Mouse (Mus musculus) cortical plate, adult 2 months (tissue): Measurements from ENCODE around the gene Tspan1. TPM values are rescaled to one million over a fixed set of nuclear protein-coding genes. Genes with fewer than 3 reads are reported as not detected.

Experiments used
- H3K27ac ChIP-seq: fragments of 200-500 bp; 2 replicates; pipeline ENCODE4 v1.5.1; 2012; ENCODE audit warnings: low read length, control low read depth, inconsistent platforms; ENCODE audit not compliant: insufficient read depth
- H3K4me1 ChIP-seq: fragments of 200-500 bp; 2 replicates; pipeline ENCODE4 v1.6.1; 2011; ENCODE audit warnings: low read length; ENCODE audit not compliant: control insufficient read depth, insufficient read depth
- H3K4me3 ChIP-seq: fragments of 200-500 bp; 2 replicates; pipeline ENCODE4 v1.5.1; 2011; ENCODE audit warnings: mild to moderate bottlenecking, low read length, control low read depth; ENCODE audit not compliant: insufficient read depth
- CTCF ChIP-seq: fragments of 200-500 bp; IDR thresholded peaks from 2 replicates; pipeline ENCODE4 v1.5.1; 2011; ENCODE audit warnings: mild to moderate bottlenecking, control low read depth, low read length; ENCODE audit not compliant: insufficient read depth; ENCODE audit errors: extremely low read depth
- POLR2A ChIP-seq: fragments of 200-500 bp; IDR thresholded peaks from 2 replicates; pipeline ENCODE4 v1.6.1; 2011; ENCODE audit warnings: mild to moderate bottlenecking, low read length, control low read depth; ENCODE audit not compliant: insufficient read depth; ENCODE audit errors: extremely low read depth
- polyA plus RNA-seq: library from polyadenylated mRNA; depleted of rRNA; stranded (reverse); fragments of >200 nt; gene quantifications from 2 replicates; pipeline ENCODE4 v1.2.3, GENCODE M21; 2012; rRNA removed

The Tspan1 gene
- polyA plus RNA-seq, 1 experiment = 0.27 TPM

- H3K4me1 ChIP-seq = peaks cover 1% of the 10 kb centered on the region; the same call in 1 of the 2 replicates
- H3K27ac ChIP-seq = no peak overlapping the region
- TF ChIP-seq POLR2A (no peak), CTCF (no peak)
Observed at GRCm38 (mm10) chr4:116137421-116137996, 29.9 kb downstream of the Tspan1 start.

GRCm38 (mm10) chr4:116134990-116135389 lies 32.4 kb downstream of the Tspan1 start:
- peak; percentile 60; the same call in 1 of the 2 replicates for TF ChIP-seq CTCF
- no peak for TF ChIP-seq POLR2A
- H3K27ac ChIP-seq = no peak overlapping the region
- no peak overlapping the region for H3K4me3 ChIP-seq
- H3K4me1 ChIP-seq = no peaks in the 10 kb centered on the region

More at GRCm38 (mm10) chr4:116137421-116137996, 29.9 kb downstream of the Tspan1 start:
- H3K4me3 ChIP-seq = no peak overlapping the region

DNA sequence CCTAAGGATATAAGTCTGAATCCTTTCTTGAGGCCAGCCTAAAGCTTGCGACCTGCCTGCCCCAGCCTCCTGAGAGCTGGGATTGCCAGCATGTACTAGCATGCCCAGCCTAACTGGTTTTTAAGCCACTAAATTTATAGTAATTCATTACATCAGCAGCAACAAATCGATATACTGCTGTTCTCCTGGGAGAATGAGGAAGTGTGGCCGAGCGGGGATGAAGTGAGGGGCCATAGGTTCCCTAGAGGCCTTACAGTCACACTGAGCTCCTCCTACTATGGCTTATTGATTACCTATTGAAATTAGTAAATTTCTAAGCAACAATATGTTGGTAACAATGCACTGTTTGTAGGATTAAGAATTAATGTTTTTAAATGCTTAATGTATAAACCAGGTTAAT lies 34.3 kb downstream of the Tspan1 start:
- H3K4me3 ChIP-seq = no peak overlapping the region
- TF ChIP-seq POLR2A (no peak), CTCF (no peak)
- H3K4me1 ChIP-seq = no peaks in the 10 kb centered on the region
- H3K27ac ChIP-seq = no peak overlapping the region

- Histone ChIP-seq H3K27ac (no peak overlapping the region), H3K4me1 (no peaks in the 10 kb centered on the region), H3K4me3 (no peak overlapping the region)
- TF ChIP-seq POLR2A = no peak
- TF ChIP-seq CTCF = no peak
Observed at GRCm38 (mm10) chr4:116127956-116128355, 39.4 kb downstream of the Tspan1 start.

DNA sequence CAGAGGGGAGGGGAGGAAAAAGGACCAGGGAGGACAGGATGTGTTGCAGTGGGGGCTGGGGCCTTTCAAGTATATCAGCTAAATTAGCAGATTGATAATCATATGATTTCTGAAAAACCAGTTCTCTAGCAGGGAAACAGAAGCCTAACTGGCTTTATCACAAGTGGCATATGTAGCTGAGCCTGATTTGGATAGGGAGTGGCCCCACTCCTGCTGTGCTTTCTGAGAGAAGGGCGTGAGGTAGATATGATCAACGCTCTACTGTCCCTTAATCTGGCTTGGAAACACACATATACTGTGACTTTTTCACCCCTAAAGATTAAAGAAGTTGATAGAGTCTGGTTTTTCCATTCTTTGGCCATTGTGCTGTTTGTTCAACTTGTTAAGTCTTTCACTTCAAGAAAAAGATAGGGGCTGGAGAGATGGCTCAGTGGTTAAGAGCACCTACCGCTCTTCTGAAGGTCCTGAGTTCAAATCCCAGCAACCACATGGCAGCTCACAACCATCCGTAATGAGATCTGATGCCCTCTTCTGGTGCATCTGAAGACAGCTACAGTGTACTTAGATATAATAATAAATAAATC lies 41.5 kb downstream of the Tspan1 start:
- Histone ChIP-seq H3K4me1 (no peaks in the 10 kb centered on the region), H3K4me3 (no peak overlapping the region), H3K27ac (no peak overlapping the region)
- TF ChIP-seq CTCF (no peak), POLR2A (no peak)

- TF ChIP-seq CTCF (no peak), POLR2A (peak; percentile 68)
- no peaks in the 10 kb centered on the region for H3K4me1 ChIP-seq
- H3K27ac ChIP-seq = 0 out of 2 replicates have a peak within 1 kb of the TSS, but pooled peaks have one; percentile 58
- H3K4me3 ChIP-seq = peak within 1 kb of the TSS; percentile 92
Observed at GRCm38 (mm10) chr4:116123602-116124519, 43.5 kb downstream of the Tspan1 start, which contains the start of the genes Rad54l and Pomgnt1. Gene Rad54l, minus strand, starts transcription at chr4:116123690. Gene Pomgnt1, plus strand, starts transcription at chr4:116123840.

- no peak overlapping the region for H3K4me3 ChIP-seq
- no peak overlapping the region for H3K27ac ChIP-seq
- no peaks in the 10 kb centered on the region for H3K4me1 ChIP-seq
- TF ChIP-seq POLR2A (no peak), CTCF (no peak)
Observed at GRCm38 (mm10) chr4:116122762-116123161, 44.6 kb downstream of the Tspan1 start.

Other genes starting within 250 kb of the Tspan1 start
- 0.04 and 0.09 TPM in 2 replicates for gene Dmbx1, start 227.7 kb downstream of the Tspan1 start, polyA plus RNA-seq
- gene Faah, start 149.7 kb downstream of the Tspan1 start, polyA plus RNA-seq = 133 and 159 TPM in 2 replicates
- gene Nsun4, start 113.7 kb downstream of the Tspan1 start, polyA plus RNA-seq = 8.8 and 9.4 TPM in 2 replicates
- 672 and 678 TPM in 2 replicates for gene Uqcrh, start 92.5 kb downstream of the Tspan1 start, polyA plus RNA-seq
- gene Lrrc41, start 92.3 kb downstream of the Tspan1 start, polyA plus RNA-seq = 32.3 and 33.7 TPM in 2 replicates
- gene Rad54l, start 43.9 kb downstream of the Tspan1 start, polyA plus RNA-seq = 0.81 and 1.1 TPM in 2 replicates
- 80.3 and 84.4 TPM in 2 replicates for gene Pomgnt1, start 43.8 kb downstream of the Tspan1 start, polyA plus RNA-seq
- 14.2 TPM in 2 replicates for gene Lurap1, start 16.3 kb downstream of the Tspan1 start, polyA plus RNA-seq
- gene 1700042G07Rik, start 5.8 kb upstream of the Tspan1 start, polyA plus RNA-seq = not detected in 2 replicates
- gene Gm49337, start 5.8 kb upstream of the Tspan1 start, polyA plus RNA-seq = not detected in 2 replicates
- 34.6 and 35.3 TPM in 2 replicates for gene Pik3r3, start 54.0 kb upstream of the Tspan1 start, polyA plus RNA-seq